16 mouse cellular contexts compared by ENCODE assay signal in genomic region chr11:117403073-117403472, GRCm38 (mm10).
"Had no signal": no experiment of that assay in that cellular context is flagged by ENCODE, and none has a peak within 500 bp of the region (broad histone marks: within the 10 kb centered on the region; RNA-seq: fewer than 3 reads in every experiment).

No protein-coding gene starts in this region.

- H3K36me3 ChIP-seq: neural tube, embryonic 13.5 days; neural tube, embryonic 15.5 days; stomach, embryonic 15.5 days had no signal

- H3K9ac ChIP-seq: neural tube, embryonic 13.5 days; neural tube, embryonic 15.5 days; stomach, embryonic 15.5 days had no signal

- H3K27ac ChIP-seq: neural tube, embryonic 13.5 days; neural tube, embryonic 15.5 days; stomach, embryonic 15.5 days; stomach, postnatal 0 days had no signal

- DNase-seq: retina, postnatal 1 day; right cerebral cortex, adult 18-20 months; right cerebral cortex, postnatal 14 days; right cerebral cortex, postnatal 25 days; right cerebral cortex, postnatal 4 days; spleen, adult 18-20 months; thymus, adult 18-20 months; thymus, adult 2 months; thymus, postnatal 14 days; thymus, postnatal 25 days; thymus, postnatal 36 days; thymus, postnatal 4 days had no signal

- H3K9me3 ChIP-seq: neural tube, embryonic 13.5 days; neural tube, embryonic 15.5 days; stomach, embryonic 15.5 days had no signal

- H3K4me2 ChIP-seq: neural tube, embryonic 13.5 days; neural tube, embryonic 15.5 days; stomach, embryonic 15.5 days had no signal

- H3K4me3 ChIP-seq: neural tube, embryonic 13.5 days; neural tube, embryonic 15.5 days; stomach, embryonic 15.5 days had no signal
